Mouse (Mus musculus) forebrain, postnatal 0 days (tissue): ENCODE measurements around the gene Dgcr8. TPM values are rescaled to one million over a fixed set of nuclear protein-coding genes. Genes with fewer than 3 reads are reported as not detected.
A peak's percentile ranks its signal among the peaks of the same experiment; 100 is the strongest.

Experiments used
- ATAC-seq: fragments of 200-750 bp; cut with Nextera tagmentation; 2 replicates; pipeline ENCODE4 v1.8.0; 2017; ENCODE audit warnings: mild to moderate bottlenecking, moderate library complexity
- DNase-seq: peaks from one replicate; pipeline ENCODE4 v3.0.0-alpha.2; 2015
- H3K27ac ChIP-seq: fragments of 300-500 bp; sonication (generic); 2 replicates; pipeline ENCODE4 v1.5.1; 2014; ENCODE audit warnings: low read depth, mild to moderate bottlenecking, antibody characterized with exemption, low read length, moderate library complexity, mixed read lengths
- H3K27me3 ChIP-seq: fragments of 300-500 bp; sonication (generic); 2 replicates; pipeline ENCODE4 v1.6.1; 2014; ENCODE audit warnings: mild to moderate bottlenecking, low read length, mixed read lengths; ENCODE audit not compliant: insufficient read depth
- H3K36me3 ChIP-seq: fragments of 300-500 bp; sonication (generic); 2 replicates; pipeline ENCODE4 v1.6.1; 2014; ENCODE audit warnings: mild to moderate bottlenecking, moderate library complexity; ENCODE audit not compliant: insufficient read depth
- H3K4me1 ChIP-seq: fragments of 300-500 bp; sonication (generic); 2 replicates; pipeline ENCODE4 v1.6.1; 2014; ENCODE audit warnings: antibody characterized with exemption; ENCODE audit not compliant: insufficient read depth
- H3K4me2 ChIP-seq: fragments of 300-500 bp; sonication (generic); 2 replicates; pipeline ENCODE4 v1.6.1; 2014; ENCODE audit warnings: low read depth, mild to moderate bottlenecking, moderate library complexity
- H3K4me3 ChIP-seq: fragments of 300-500 bp; sonication (generic); 2 replicates; pipeline ENCODE4 v1.5.1; 2014; ENCODE audit warnings: low read depth, low read length, mixed read lengths
- H3K9ac ChIP-seq: fragments of 300-500 bp; sonication (generic); 2 replicates; pipeline ENCODE4 v1.6.1; 2014; ENCODE audit warnings: mild to moderate bottlenecking
- H3K9me3 ChIP-seq: fragments of 300-500 bp; sonication (generic); 2 replicates; pipeline ENCODE4 v1.6.1; 2016; ENCODE audit warnings: low read length
- CTCF ChIP-seq: sonication (generic); IDR thresholded peaks from 2 replicates; pipeline ENCODE4 v1.5.1; 2016; ENCODE audit warnings: antibody characterized with exemption, control low read depth, low read depth
- WGBS: fragments of 180-500 bp; shearing (Covaris S2); extraction: QIAGEN DNeasy Blood & Tissue Kit; methylation state at CpG from one replicate; pipeline ENCODE4 v1.1.7; 2014; 5-methylcytosine and 5-hydroxymethylcytosine counted together
- polyA plus RNA-seq: library from polyadenylated mRNA; unstranded; fragments of >200 nt; fragmentation: Nextera tagmentation; extraction: Ambion mirVana; gene quantifications from 2 replicates; pipeline ENCODE4 v1.2.1, GENCODE M21; 2015
- total RNA-seq: library from RNA; depleted of rRNA; stranded (reverse); fragments of >200 nt; gene quantifications from 2 replicates; pipeline ENCODE4 v1.2.3, GENCODE M21; 2014; rRNA removed

Dgcr8 gene
- 38.5 and 47.6 TPM in 2 replicates for total RNA-seq
- 18.5 and 24.5 TPM in 2 replicates for polyA plus RNA-seq

DNA sequence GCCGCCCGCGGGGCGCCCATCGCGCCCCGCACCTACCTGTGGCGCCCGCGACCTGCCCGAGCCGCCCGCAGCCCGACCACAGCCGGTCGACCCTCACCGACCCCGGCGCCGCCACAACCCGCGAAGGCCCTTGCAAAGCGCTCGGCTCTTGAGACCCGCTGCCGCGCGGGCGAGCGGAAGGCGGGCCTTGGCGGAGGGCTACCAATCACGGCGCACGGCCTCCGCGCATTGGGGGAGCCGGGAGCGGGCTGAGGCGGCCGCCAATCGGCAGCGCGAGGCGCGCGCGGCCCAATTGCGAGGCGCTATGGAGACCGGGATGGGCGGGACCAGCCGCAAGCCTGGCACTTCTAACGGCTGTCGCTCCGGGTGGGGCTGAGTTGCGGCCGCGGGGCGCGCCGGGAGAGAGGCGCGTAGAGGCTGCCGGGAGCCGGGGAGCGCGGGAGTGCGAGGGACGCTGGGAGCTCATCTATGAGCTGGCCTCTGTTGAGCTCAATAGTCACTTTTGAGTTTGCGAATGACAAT is at the start of gene Dgcr8:
Dgcr8 (minus strand) TSS at position 180 of the 522 bp plus-strand sequence.
- H3K27me3 ChIP-seq = no peaks in the 10 kb centered on the region
- H3K9me3 ChIP-seq = no peaks in the 10 kb centered on the region
- peak within 1 kb of the TSS; percentile 92 for H3K9ac ChIP-seq
- H3K4me3 ChIP-seq = peak within 1 kb of the TSS; percentile 79
- DNase-seq = peak; percentile 99
- no peak for TF ChIP-seq CTCF
- H3K4me1 ChIP-seq = peaks cover 15% of the 10 kb centered on the region
- ATAC-seq = peak; percentile 99
- peak within 1 kb of the TSS; percentile 85 for H3K4me2 ChIP-seq
- WGBS = 2% methylated on average over 70 of the region's 71 CpGs
- H3K36me3 ChIP-seq = peaks cover 9% of the 10 kb centered on the region
- H3K27ac ChIP-seq = peak within 1 kb of the TSS; percentile 91

DNA sequence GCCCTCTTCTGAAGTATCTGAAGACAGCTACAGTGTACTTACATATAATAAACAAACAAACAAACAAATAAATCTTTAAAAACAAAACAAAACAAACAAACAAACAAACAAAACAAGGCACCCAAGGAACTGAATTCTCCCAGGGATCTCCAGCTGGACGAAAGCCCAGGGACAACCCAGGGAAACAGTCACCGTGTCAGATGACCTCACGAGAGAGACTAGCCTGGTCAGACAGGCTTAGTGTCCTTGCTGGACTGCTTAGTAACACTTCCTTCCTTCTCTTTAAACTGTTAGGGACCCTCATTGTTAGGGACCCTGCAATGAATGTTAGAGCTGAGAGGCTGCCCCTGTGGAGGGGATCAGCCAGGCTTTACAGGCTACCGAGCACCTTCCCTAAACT is 48.2 kb upstream of the Dgcr8 start:
- TF ChIP-seq CTCF = no peak
- no peaks in the 10 kb centered on the region for H3K9me3 ChIP-seq
- ATAC-seq (no peak), DNase-seq (no peak)
- WGBS = 90% methylated on average over 4 of the region's 4 CpGs
- H3K9ac ChIP-seq = no peak overlapping the region
- H3K27ac ChIP-seq = no peak overlapping the region
- H3K27me3 ChIP-seq = no peaks in the 10 kb centered on the region
- H3K36me3 ChIP-seq = peaks cover 18% of the 10 kb centered on the region
- H3K4me1 ChIP-seq = no peaks in the 10 kb centered on the region
- no peak overlapping the region for H3K4me2 ChIP-seq
- H3K4me3 ChIP-seq = no peak overlapping the region

DNA sequence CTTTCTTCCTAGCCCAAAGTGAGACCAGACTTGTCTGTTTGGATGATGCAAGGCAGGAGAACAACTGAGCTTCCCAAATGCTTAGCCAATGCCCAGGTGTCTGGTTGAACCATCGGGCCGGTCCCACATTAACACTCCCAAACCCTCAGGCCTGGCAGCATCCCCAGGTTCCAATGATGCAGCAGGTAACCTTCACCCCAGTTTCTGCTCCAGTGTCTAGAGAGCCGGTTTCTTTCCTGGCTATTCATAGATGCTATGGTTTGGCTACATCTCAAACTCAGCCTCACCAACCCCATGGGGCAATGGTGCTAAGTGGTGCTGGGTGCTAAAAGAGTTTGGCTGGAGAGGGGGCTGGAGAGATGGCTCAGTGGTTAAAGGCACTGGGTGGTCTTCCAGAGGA is 46.9 kb upstream of the Dgcr8 start:
- no peaks in the 10 kb centered on the region for H3K9me3 ChIP-seq

GRCm38 (mm10) chr16:18333976-18334375 is 44.9 kb upstream of the Dgcr8 start:
- 84% methylated on average over 3 of the region's 3 CpGs for WGBS
- no peak overlapping the region for H3K27ac ChIP-seq
- no peak for DNase-seq
- ATAC-seq = no peak
- no peaks in the 10 kb centered on the region for H3K27me3 ChIP-seq
- H3K4me3 ChIP-seq = no peak overlapping the region
- peaks cover 18% of the 10 kb centered on the region for H3K36me3 ChIP-seq
- no peak overlapping the region for H3K9ac ChIP-seq
- H3K4me2 ChIP-seq = no peak overlapping the region
- no peaks in the 10 kb centered on the region for H3K9me3 ChIP-seq
- H3K4me1 ChIP-seq = no peaks in the 10 kb centered on the region
- no peak for TF ChIP-seq CTCF

More for the DNA sequence above, 46.9 kb upstream of the Dgcr8 start:
- WGBS = 92% methylated on average over 3 of the region's 3 CpGs
- DNase-seq (no peak), ATAC-seq (no peak)
- H3K27me3 ChIP-seq = no peaks in the 10 kb centered on the region
- H3K9ac ChIP-seq = no peak overlapping the region
- H3K4me3 ChIP-seq = no peak overlapping the region
- H3K27ac ChIP-seq = no peak overlapping the region
- no peaks in the 10 kb centered on the region for H3K4me1 ChIP-seq
- H3K36me3 ChIP-seq = peaks cover 18% of the 10 kb centered on the region
- H3K4me2 ChIP-seq = no peak overlapping the region
- TF ChIP-seq CTCF = no peak

GRCm38 (mm10) chr16:18328524-18328923 is 39.5 kb upstream of the Dgcr8 start:
- H3K9ac ChIP-seq = no peak overlapping the region
- ATAC-seq (no peak), DNase-seq (no peak)
- H3K27ac ChIP-seq = no peak overlapping the region
- H3K4me1 ChIP-seq = no peaks in the 10 kb centered on the region
- no peak overlapping the region for H3K4me2 ChIP-seq
- no peaks in the 10 kb centered on the region for H3K27me3 ChIP-seq
- peaks cover 22% of the 10 kb centered on the region for H3K36me3 ChIP-seq
- H3K4me3 ChIP-seq = no peak overlapping the region
- TF ChIP-seq CTCF = no peak
- 57% methylated on average over 1 of the region's 1 CpGs for whole genome bisulfite sequencing
- H3K9me3 ChIP-seq = no peaks in the 10 kb centered on the region

DNA sequence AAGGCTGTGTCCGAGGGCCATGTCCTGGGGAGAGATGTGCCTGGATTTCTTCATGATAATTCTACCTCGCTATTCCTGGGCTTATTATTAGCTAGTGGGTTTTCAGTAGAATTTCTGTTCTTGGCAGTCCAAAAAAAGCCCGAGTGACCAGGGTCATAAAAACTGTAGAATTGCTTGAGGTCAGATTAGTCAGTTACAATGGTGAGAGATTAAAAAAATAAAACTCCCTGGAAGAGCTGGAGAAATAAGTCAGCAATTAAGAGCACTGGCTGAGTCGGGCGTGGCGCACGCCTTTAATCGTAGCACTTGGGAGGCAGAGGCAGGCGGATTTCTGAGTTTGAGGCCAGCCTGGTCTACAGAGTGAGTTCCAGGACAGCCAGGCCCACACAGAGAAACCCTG is 38.9 kb upstream of the Dgcr8 start:
- DNase-seq (no peak), ATAC-seq (no peak)
- H3K9me3 ChIP-seq = no peaks in the 10 kb centered on the region
- 95% methylated on average over 9 of the region's 9 CpGs for WGBS
- H3K4me3 ChIP-seq = no peak overlapping the region
- no peak overlapping the region for H3K9ac ChIP-seq
- H3K36me3 ChIP-seq = peaks cover 21% of the 10 kb centered on the region
- no peaks in the 10 kb centered on the region for H3K27me3 ChIP-seq
- no peak overlapping the region for H3K4me2 ChIP-seq
- no peaks in the 10 kb centered on the region for H3K4me1 ChIP-seq
- no peak for TF ChIP-seq CTCF
- no peak overlapping the region for H3K27ac ChIP-seq

- Histone ChIP-seq H3K4me2 (no peak overlapping the region), H3K27ac (no peak overlapping the region), H3K9me3 (no peaks in the 10 kb centered on the region), H3K9ac (no peak overlapping the region), H3K4me3 (no peak overlapping the region), H3K36me3 (peaks cover 35% of the 10 kb centered on the region), H3K4me1 (no peaks in the 10 kb centered on the region), H3K27me3 (no peaks in the 10 kb centered on the region)
- DNase-seq (no peak), ATAC-seq (no peak)
- WGBS = 83% methylated on average over 4 of the region's 4 CpGs
- TF ChIP-seq CTCF = no peak
Observed at GRCm38 (mm10) chr16:18325741-18326140, 36.7 kb upstream of the Dgcr8 start.
